Mouse (Mus musculus) kidney, adult 2 months (tissue): ENCODE data around the gene Daam1. TPM values are rescaled to one million over a fixed set of nuclear protein-coding genes. Genes with fewer than 3 reads are reported as not detected.
A peak's percentile ranks its signal among the peaks of the same experiment; 100 is the strongest.

Experiments
- DNase-seq: peaks from one replicate; pipeline ENCODE4 v3.0.0; 2021
- H3K27ac ChIP-seq: fragments of 200-500 bp; 2 replicates; pipeline ENCODE4 v1.5.1; 2012; ENCODE audit warnings: low read depth, low read length, control low read depth, inconsistent platforms; ENCODE audit not compliant: insufficient read depth
- H3K27me3 ChIP-seq: fragments of 200-500 bp; replicated peaks from 2 replicates; pipeline ENCODE4 v1.6.1; 2012; ENCODE audit warnings: mild to moderate bottlenecking, moderate library complexity, low read length, inconsistent platforms; ENCODE audit not compliant: control insufficient read depth, insufficient read depth
- H3K36me3 ChIP-seq: fragments of 200-500 bp; 2 replicates; pipeline ENCODE4 v1.6.1; 2012; ENCODE audit warnings: mild to moderate bottlenecking, moderate library complexity, low read length, inconsistent platforms; ENCODE audit not compliant: control insufficient read depth, insufficient read depth
- H3K4me1 ChIP-seq: fragments of 200-500 bp; 2 replicates; pipeline ENCODE4 v1.6.1; 2011; ENCODE audit warnings: low read length; ENCODE audit not compliant: control insufficient read depth, insufficient read depth
- H3K4me3 ChIP-seq: fragments of 200-500 bp; 2 replicates; pipeline ENCODE4 v1.5.1; 2011; ENCODE audit warnings: mild to moderate bottlenecking, low read depth, low read length, control low read depth; ENCODE audit not compliant: insufficient read depth
- CTCF ChIP-seq: fragments of 200-500 bp; conservative IDR thresholded peaks from 2 replicates; pipeline ENCODE4 v1.5.1; 2011; ENCODE audit warnings: low read depth, mild to moderate bottlenecking, control low read depth, low read length, moderate library complexity, mixed read lengths; ENCODE audit not compliant: insufficient read depth, insufficient read length
- POLR2A ChIP-seq: fragments of 200-500 bp; IDR thresholded peaks from one replicate; pipeline ENCODE4 v1.6.1; 2011; ENCODE audit warnings: low read depth, low read length, control low read depth
- WGBS: fragments of 180-500 bp; shearing (Covaris S2); methylation state at CpG from one replicate; pipeline ENCODE4 v1.1.7; 2018; 5-methylcytosine and 5-hydroxymethylcytosine counted together
- polyA plus RNA-seq: library from polyadenylated mRNA; depleted of rRNA; stranded (reverse); fragments of >200 nt; gene quantifications from 2 replicates; pipeline ENCODE4 v1.2.3, GENCODE M21; 2012

The Daam1 gene
- polyA plus RNA-seq, 1 experiment, result 5.2 TPM

DNA sequence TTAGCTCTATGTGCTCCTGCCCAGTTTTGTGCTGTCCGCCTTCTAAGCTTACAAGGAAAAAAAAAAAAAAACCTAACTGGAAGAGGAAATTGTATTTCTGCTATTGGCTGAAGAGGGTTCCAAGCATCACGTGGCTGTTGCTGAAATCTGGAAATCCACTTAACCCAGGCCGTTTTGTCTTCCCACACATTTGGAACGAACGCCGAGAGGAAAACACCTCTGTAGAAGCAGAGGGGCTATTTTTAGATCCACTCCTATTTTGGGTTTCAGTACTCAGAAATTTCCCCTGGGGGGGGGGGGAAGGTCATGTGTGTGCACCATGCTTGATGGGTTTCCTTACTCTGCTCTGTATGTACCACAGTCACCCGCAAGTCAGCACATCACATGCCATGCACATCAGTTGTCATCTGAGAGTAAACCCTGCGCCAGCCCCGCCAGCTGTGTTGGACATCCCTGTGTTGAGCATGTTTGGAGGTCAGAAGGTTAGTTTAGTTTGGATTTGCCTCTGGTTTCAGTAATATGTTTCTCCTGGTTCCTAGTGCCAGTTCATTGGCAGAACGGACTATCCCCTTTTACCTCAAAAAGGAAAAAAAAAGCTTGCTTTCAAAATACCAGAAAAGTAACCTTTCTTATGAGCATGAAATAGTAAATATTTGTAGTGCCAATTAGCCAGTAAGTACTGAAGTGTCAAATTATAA is 33.1 kb downstream of the Daam1 start:
- H3K27me3 ChIP-seq, result no peaks in the 10 kb centered on the region
- no peak overlapping the region for H3K27ac ChIP-seq
- 46% methylated on average over 10 of the region's 10 CpGs for WGBS
- DNase-seq, result peak; percentile 58
- no peak for TF ChIP-seq POLR2A
- TF ChIP-seq CTCF, result no peak
- no peaks in the 10 kb centered on the region for H3K36me3 ChIP-seq
- peak overlapping the region; percentile 11; the same call in 1 of the 2 replicates for H3K4me3 ChIP-seq
- peaks cover 6% of the 10 kb centered on the region for H3K4me1 ChIP-seq

DNA sequence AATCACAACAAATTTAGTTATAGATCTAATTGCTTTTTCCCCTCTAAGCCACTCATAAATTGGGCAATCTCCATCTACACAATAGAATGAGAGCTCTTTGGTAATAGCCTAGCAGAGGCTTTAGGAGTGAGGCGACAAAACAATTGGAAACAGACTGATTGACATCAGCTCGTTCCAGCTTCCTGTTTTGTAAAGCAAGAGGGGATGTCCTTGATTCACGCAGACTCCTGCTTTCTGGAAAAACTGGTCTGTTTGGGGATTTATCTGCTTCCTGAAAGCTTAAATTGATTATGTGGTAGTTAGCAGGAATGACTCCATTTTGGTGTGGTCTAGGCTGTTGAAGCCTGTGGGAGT is 33.6 kb downstream of the Daam1 start:
- no peak for DNase-seq
- Histone ChIP-seq H3K27ac (no peak overlapping the region), H3K36me3 (no peaks in the 10 kb centered on the region), H3K27me3 (no peaks in the 10 kb centered on the region), H3K4me3 (no peak overlapping the region), H3K4me1 (peaks cover 6% of the 10 kb centered on the region)
- WGBS, result 60% methylated on average over 3 of the region's 3 CpGs
- TF ChIP-seq POLR2A, result no peak
- TF ChIP-seq CTCF, result no peak

DNA sequence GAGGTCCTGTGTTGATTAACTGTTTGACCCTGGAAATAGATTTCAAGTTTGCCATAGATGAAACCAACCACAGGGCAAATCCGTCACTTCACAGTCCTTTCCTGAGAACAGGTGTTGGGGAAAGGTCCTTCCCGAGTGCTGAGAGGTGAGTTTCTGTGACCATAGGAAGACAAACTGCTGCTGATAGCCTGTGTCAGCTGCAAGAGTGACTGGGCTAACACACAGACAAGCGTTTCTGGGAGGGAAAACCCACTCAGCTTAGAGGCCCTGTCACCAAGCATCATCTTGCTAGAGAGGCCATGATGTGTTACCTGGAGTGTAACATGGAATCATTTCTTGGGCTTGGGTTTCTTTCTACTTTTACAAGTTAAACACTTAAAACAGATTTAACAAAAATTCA is 35.1 kb downstream of the Daam1 start:
- Histone ChIP-seq H3K27me3 (no peaks in the 10 kb centered on the region), H3K4me1 (peaks cover 6% of the 10 kb centered on the region), H3K36me3 (no peaks in the 10 kb centered on the region), H3K27ac (no peak overlapping the region), H3K4me3 (no peak overlapping the region)
- no peak for TF ChIP-seq POLR2A
- no peak for TF ChIP-seq CTCF
- DNase-seq, result no peak
- WGBS, result 92% methylated on average over 3 of the region's 3 CpGs

DNA sequence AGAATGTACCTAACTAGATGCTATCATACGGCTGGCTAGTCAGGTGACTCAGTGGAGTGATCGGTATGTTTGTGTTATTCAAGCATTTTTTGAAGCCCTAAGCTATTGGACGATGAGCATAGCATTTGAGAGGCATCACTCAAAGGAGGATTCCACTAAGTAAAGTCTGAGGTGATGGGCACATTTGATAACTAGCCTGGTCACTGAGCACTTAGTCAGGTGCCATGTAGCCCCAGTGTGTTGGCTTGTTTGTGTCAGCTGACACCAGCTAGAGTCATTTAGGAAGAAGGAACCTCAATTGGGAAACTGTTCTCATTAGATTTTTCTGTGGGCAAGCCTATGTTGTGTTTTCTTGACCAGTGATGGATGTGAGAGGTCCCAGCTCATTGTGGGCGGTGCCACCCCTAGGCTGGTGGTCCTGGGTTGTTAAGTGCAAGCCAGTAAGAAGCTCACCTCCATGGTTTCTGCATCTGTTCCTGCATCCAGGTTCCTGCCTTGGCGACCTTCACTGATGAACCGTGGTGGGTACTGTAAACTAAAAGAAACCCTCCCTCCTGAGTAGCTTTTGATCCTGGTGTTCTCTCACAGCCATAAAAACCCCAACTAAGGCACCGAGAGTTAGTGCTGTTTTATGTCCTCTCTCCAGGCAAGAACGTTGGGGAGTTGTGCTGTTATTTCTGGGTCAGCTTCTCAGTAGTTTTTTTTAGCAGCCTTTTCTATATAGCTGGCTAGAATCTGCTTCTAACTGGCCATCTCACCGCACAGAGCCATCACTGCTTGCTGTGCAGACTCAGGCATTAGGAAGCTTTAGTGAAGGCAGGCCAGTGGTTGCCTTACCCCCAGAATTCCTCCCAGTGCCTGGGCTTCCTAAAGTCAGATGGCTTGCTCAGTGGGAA is 36.7 kb downstream of the Daam1 start:
- DNase-seq, result no peak
- H3K36me3 ChIP-seq, result no peaks in the 10 kb centered on the region
- WGBS, result 56% methylated on average over 9 of the region's 9 CpGs
- H3K27ac ChIP-seq, result no peak overlapping the region
- TF ChIP-seq CTCF (no peak), POLR2A (no peak)
- no peaks in the 10 kb centered on the region for H3K27me3 ChIP-seq
- H3K4me1 ChIP-seq, result peaks cover 6% of the 10 kb centered on the region
- no peak overlapping the region for H3K4me3 ChIP-seq

DNA sequence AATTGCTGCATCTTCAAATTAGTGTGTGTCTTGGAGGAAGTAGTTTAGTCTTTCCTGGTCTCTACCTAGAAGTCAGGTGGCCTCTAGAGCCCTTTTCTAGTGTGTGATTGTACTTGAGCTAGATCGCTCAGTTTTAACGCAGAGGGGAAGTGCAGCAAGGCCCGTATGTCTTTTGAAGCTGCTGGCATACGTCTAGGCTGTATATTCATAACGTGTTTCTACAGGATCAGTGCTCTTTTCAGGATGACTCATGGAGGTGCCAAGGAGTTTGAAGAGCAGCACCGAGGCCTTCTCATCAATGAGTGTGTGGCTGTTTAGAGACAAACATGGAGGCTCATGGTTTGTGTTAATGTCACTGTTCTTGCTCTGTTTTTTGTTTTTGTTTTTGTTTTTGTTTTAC is 39.8 kb downstream of the Daam1 start:
- WGBS, result 86% methylated on average over 6 of the region's 6 CpGs
- Histone ChIP-seq H3K36me3 (no peaks in the 10 kb centered on the region), H3K27me3 (no peaks in the 10 kb centered on the region), H3K4me3 (no peak overlapping the region), H3K27ac (no peak overlapping the region), H3K4me1 (0 out of 2 replicates have a peak, but pooled peaks cover 8% of the 10 kb centered on the region)
- TF ChIP-seq POLR2A (no peak), CTCF (no peak)
- DNase-seq, result no peak

DNA sequence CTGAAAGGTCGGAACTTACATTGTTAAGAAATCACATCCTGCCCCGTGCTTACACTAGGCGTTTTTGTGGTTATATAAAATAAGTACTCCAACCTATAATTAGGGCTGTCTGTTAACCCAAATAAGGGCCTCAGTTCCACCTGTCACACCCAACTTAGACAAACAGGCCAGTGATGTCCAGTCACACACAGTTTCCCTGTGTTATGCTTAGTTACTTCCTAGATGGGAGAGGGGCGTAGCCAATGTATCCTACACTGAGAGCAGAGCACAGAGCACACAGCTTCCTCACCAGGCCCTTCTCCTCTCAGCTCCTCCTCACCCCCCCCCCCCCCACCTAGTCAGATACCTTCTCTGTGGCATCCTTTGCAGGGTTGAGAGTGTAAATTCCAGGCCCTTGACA is 41.5 kb downstream of the Daam1 start:
- no peak for TF ChIP-seq POLR2A
- no peak for TF ChIP-seq CTCF
- H3K27me3 ChIP-seq, result no peaks in the 10 kb centered on the region
- no peak overlapping the region for H3K27ac ChIP-seq
- WGBS, result 90% methylated on average over 4 of the region's 4 CpGs
- no peak for DNase-seq
- H3K4me3 ChIP-seq, result no peak overlapping the region
- peaks cover 16% of the 10 kb centered on the region; the same call in 1 of the 2 replicates for H3K4me1 ChIP-seq
- no peaks in the 10 kb centered on the region for H3K36me3 ChIP-seq

DNA sequence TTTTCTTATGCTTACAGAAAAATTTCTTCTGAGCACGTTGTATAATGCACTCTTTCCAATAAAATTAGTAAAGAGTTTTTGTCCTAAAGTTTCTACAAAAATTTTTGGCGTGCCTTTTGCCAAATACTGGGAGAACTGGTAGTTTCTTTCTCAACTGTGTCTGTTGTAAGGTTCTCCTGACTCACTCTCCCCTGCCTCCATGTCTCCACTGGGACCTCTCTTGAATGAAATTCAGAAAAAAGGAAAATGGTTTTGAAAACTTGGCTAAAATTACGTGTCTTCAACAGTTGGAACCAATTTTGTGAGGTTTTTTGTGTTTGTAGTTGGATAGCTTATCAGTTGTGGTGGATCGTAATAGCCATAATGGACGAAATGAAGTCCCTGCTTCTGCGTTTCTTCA is 43.7 kb downstream of the Daam1 start:
- H3K4me1 ChIP-seq, result peaks cover 16% of the 10 kb centered on the region
- no peak for DNase-seq
- no peaks in the 10 kb centered on the region for H3K27me3 ChIP-seq
- no peak overlapping the region for H3K27ac ChIP-seq
- no peak overlapping the region for H3K4me3 ChIP-seq
- TF ChIP-seq POLR2A (no peak), CTCF (no peak)
- H3K36me3 ChIP-seq, result no peaks in the 10 kb centered on the region
- WGBS, result 92% methylated on average over 6 of the region's 6 CpGs

DNA sequence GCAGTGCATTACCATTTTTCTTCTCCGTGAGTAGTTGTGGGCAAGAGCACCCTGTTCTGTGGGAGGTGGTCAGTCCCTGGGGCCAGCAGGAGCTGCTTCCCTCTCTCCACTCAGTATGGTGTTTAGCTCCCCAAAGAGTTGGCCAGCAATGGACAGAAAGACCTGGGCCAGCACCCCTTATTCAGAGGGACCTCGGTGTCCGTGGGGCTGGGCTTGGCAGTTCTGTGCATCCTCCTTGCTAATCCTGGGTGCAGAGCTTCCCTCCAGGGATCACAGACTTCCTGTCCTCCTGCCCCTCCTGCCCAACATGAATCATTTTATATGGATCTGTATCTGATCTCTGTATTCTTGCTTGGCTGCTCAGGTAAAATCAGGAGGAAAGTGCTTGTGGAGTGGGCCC is 44.1 kb downstream of the Daam1 start:
- Histone ChIP-seq H3K4me3 (no peak overlapping the region), H3K27ac (peak overlapping the region; percentile 24; the same call in 1 of the 2 replicates), H3K4me1 (peaks cover 16% of the 10 kb centered on the region), H3K27me3 (no peaks in the 10 kb centered on the region), H3K36me3 (no peaks in the 10 kb centered on the region)
- DNase-seq, result no peak
- no peak for TF ChIP-seq POLR2A
- no peak for TF ChIP-seq CTCF
- WGBS, result 61% methylated on average over 3 of the region's 3 CpGs
